In genomic region chr13:32712568-32712967, GRCm38 (mm10) we compare ENCODE assay signal across 25 mouse cellular contexts.
"Had no signal": no experiment of that assay in that cellular context is flagged by ENCODE, and none has a peak within 500 bp of the region (broad histone marks: within the 10 kb centered on the region; RNA-seq: fewer than 3 reads in every experiment).

No protein-coding gene starts in this region.

- H3K27ac ChIP-seq: hindbrain, embryonic 13.5 days; hindbrain, embryonic 15.5 days; hindbrain, postnatal 0 days; intestine, embryonic 15.5 days; kidney, embryonic 15.5 days; kidney, postnatal 0 days; layer of hippocampus, adult 2 months; left cerebral cortex, adult 2 months; limb, embryonic 10.5 days; limb, embryonic 12.5 days; liver, embryonic 13.5 days had no signal

- ATAC-seq: hindbrain, postnatal 0 days; inflammation-experienced regulatory T-cells, adult 6 months; intestine, embryonic 15.5 days; intestine, postnatal 0 days had no signal

- H3K27me3 ChIP-seq: heart, embryonic 12.5 days; hindbrain, embryonic 13.5 days; hindbrain, embryonic 15.5 days; intestine, embryonic 15.5 days; kidney, embryonic 15.5 days; limb, embryonic 12.5 days; liver, embryonic 13.5 days had no signal

- DNase-seq: gastrocnemius, adult 2 months; gastrocnemius, postnatal 10 days; gastrocnemius, postnatal 25 days; heart, adult 18-20 months; heart, postnatal 10 days; heart, postnatal 4 days; kidney, adult 2 months; kidney, adult 9 months; kidney, postnatal 14 days; kidney, postnatal 4 days; liver; liver, embryonic 13.5 days had no signal

- H3K4me1 ChIP-seq: hindbrain, embryonic 13.5 days; hindbrain, embryonic 15.5 days; intestine, embryonic 15.5 days; liver, embryonic 13.5 days had no signal

- H3K36me3 ChIP-seq: heart, embryonic 12.5 days; hindbrain, embryonic 13.5 days; hindbrain, embryonic 15.5 days; intestine, embryonic 15.5 days; kidney, embryonic 15.5 days; limb, embryonic 10.5 days; limb, embryonic 12.5 days; liver, embryonic 13.5 days had no signal

- H3K4me3 ChIP-seq: gastrocnemius, adult 2 months; heart, embryonic 12.5 days; hindbrain, embryonic 13.5 days; hindbrain, embryonic 15.5 days; intestine, embryonic 15.5 days; kidney, embryonic 15.5 days; layer of hippocampus, adult 2 months; left cerebral cortex, adult 2 months; limb, embryonic 10.5 days; limb, embryonic 12.5 days; liver, embryonic 13.5 days had no signal
